Mouse (Mus musculus) hindbrain, embryonic 11.5 days (tissue): Measurements from ENCODE around the gene Gm6592. TPM values are rescaled to one million over a fixed set of nuclear protein-coding genes. Genes with fewer than 3 reads are reported as not detected.
A peak's percentile ranks its signal among the peaks of the same experiment; 100 is the strongest.

Experiments
- ATAC-seq: fragments of 200-750 bp; cut with Nextera tagmentation; 2 replicates; pipeline ENCODE4 v1.8.0; 2017; ENCODE audit warnings: mild to moderate bottlenecking, moderate TSS enrichment, moderate library complexity; ENCODE audit not compliant: low FRiP score
- DNase-seq: peaks from one replicate; pipeline ENCODE4 v3.0.0-alpha.2; 2015; ENCODE audit warnings: low spot score
- H3K27ac ChIP-seq: fragments of 300-500 bp; sonication (generic); 2 replicates; pipeline ENCODE4 v1.5.1; 2014; ENCODE audit warnings: mild to moderate bottlenecking, low read depth, low read length
- H3K27me3 ChIP-seq: fragments of 300-500 bp; sonication (generic); 2 replicates; pipeline ENCODE4 v1.6.1; 2014; ENCODE audit warnings: mild to moderate bottlenecking, low read length, moderate library complexity, mixed read lengths; ENCODE audit not compliant: control insufficient read depth, insufficient read depth
- H3K36me3 ChIP-seq: fragments of 300-500 bp; sonication (generic); 2 replicates; pipeline ENCODE4 v1.6.1; 2014; ENCODE audit warnings: mild to moderate bottlenecking, low read length, moderate library complexity, mixed read lengths; ENCODE audit not compliant: control insufficient read depth, insufficient read depth
- H3K4me1 ChIP-seq: fragments of 300-500 bp; sonication (generic); replicated peaks from 2 replicates; pipeline ENCODE4 v1.6.1; 2014; ENCODE audit warnings: low read length, mixed read lengths; ENCODE audit not compliant: control insufficient read depth, insufficient read depth
- H3K4me2 ChIP-seq: fragments of 300-500 bp; sonication (generic); replicated peaks from 2 replicates; pipeline ENCODE4 v1.6.1; 2014; ENCODE audit warnings: mild to moderate bottlenecking, low read depth, low read length
- H3K4me3 ChIP-seq: fragments of 300-500 bp; sonication (generic); 2 replicates; pipeline ENCODE4 v1.5.1; 2014; ENCODE audit warnings: low read depth, low read length
- H3K9ac ChIP-seq: fragments of 300-500 bp; sonication (generic); 2 replicates; pipeline ENCODE4 v1.6.1; 2014; ENCODE audit warnings: low read depth, low read length
- H3K9me3 ChIP-seq: fragments of 300-500 bp; sonication (generic); 2 replicates; pipeline ENCODE4 v1.6.1; 2016; ENCODE audit warnings: low read length; ENCODE audit not compliant: control insufficient read depth
- WGBS: fragments of 180-500 bp; shearing (Covaris S2); extraction: QIAGEN DNeasy Blood & Tissue Kit; methylation state at CpG from one replicate; pipeline ENCODE4 v1.1.7; 2014; 5-methylcytosine and 5-hydroxymethylcytosine counted together
- polyA plus RNA-seq: library from polyadenylated mRNA; unstranded; fragments of >200 nt; fragmentation: Nextera tagmentation; extraction: Ambion mirVana; gene quantifications from 2 replicates; pipeline ENCODE4 v1.2.1, GENCODE M21; 2014

Gm6592 gene
- polyA plus RNA-seq, 1 experiment from 2014 or later: not detected

GRCm38 (mm10) chrX:8893182-8893651 is 49.4 kb downstream of the Gm6592 start:
- peak; percentile 83 for ATAC-seq
- peak overlapping the region; percentile 50 for H3K4me3 ChIP-seq
- H3K9me3 ChIP-seq: no peaks in the 10 kb centered on the region
- H3K27ac ChIP-seq: peak overlapping the region; percentile 64; the same call in 1 of the 2 replicates
- 11% methylated on average over 13 of the region's 42 CpGs for WGBS
- no peaks in the 10 kb centered on the region for H3K36me3 ChIP-seq
- peak; percentile 50 for DNase-seq
- peak overlapping the region; percentile 63 for H3K4me2 ChIP-seq
- peak overlapping the region; percentile 76 for H3K9ac ChIP-seq
- H3K4me1 ChIP-seq: no peaks in the 10 kb centered on the region
- H3K27me3 ChIP-seq: no peaks in the 10 kb centered on the region

Other genes with a start within 250 kb of the Gm6592 start
- not detected in 2 replicates for gene Ssxb8, start 153.2 kb upstream of the Gm6592 start, polyA plus RNA-seq
- gene Ssx9, start 95.6 kb upstream of the Gm6592 start, polyA plus RNA-seq: not detected in 2 replicates
- gene Ssxb5, start 40.3 kb upstream of the Gm6592 start, polyA plus RNA-seq: not detected in 2 replicates
- not detected in 2 replicates for gene Gm5751, start 30.3 kb downstream of the Gm6592 start, polyA plus RNA-seq
- 6.7 and 7.1 TPM in 2 replicates for gene B630019K06Rik, start 48.4 kb downstream of the Gm6592 start, polyA plus RNA-seq
- not detected in 2 replicates for gene Fthl17b, start 119.0 kb downstream of the Gm6592 start, polyA plus RNA-seq
- not detected in 2 replicates for gene Fthl17c, start 132.6 kb downstream of the Gm6592 start, polyA plus RNA-seq
- not detected in 2 replicates for gene Fthl17d, start 142.8 kb downstream of the Gm6592 start, polyA plus RNA-seq
- not detected in 2 replicates for gene Fthl17e, start 189.5 kb downstream of the Gm6592 start, polyA plus RNA-seq
- not detected in 2 replicates for gene Fthl17f, start 219.0 kb downstream of the Gm6592 start, polyA plus RNA-seq